In the genomic region with DNA sequence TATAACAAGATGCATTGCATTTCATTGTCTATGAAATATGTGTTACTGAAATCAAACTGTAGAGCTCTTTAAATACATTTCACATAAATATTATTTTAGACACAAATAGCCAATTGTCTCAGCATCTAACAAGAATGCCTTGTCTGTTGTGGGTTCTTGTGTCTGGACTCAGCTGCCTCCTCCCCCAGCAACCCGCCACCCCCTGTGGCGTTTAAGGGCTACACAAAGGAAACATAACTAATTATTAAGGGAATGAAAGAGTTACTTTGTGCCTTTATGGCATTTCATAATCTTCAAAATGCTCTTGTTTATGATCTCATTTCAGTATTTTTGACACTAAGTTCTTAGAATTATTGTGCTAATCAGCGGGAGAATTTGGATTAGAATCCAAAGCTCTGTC, we compare ENCODE assay signal across 34 mouse cellular contexts.
"Had no signal": no experiment of that assay in that cellular context is flagged by ENCODE, and none has a peak within 500 bp of the region (broad histone marks: within the 10 kb centered on the region; RNA-seq: fewer than 3 reads in every experiment).

No protein-coding gene starts in this region.

- H3K9ac ChIP-seq: heart, embryonic 12.5 days; heart, embryonic 13.5 days; heart, embryonic 15.5 days; hindbrain, embryonic 12.5 days; hindbrain, embryonic 13.5 days; hindbrain, embryonic 14.5 days; hindbrain, embryonic 15.5 days; intestine, embryonic 15.5 days; kidney, embryonic 15.5 days had no signal

- H3K27ac ChIP-seq: heart, embryonic 10.5 days; heart, embryonic 13.5 days; heart, embryonic 15.5 days; hindbrain, embryonic 10.5 days; hindbrain, embryonic 12.5 days; hindbrain, embryonic 13.5 days; hindbrain, embryonic 14.5 days; hindbrain, embryonic 15.5 days; hindbrain, postnatal 0 days; intestine, embryonic 15.5 days; kidney, embryonic 15.5 days; kidney, postnatal 0 days; layer of hippocampus, adult 2 months had no signal

- H3K4me1 ChIP-seq: heart, embryonic 10.5 days; heart, embryonic 12.5 days; heart, embryonic 13.5 days; heart, embryonic 15.5 days; hindbrain, embryonic 10.5 days; hindbrain, embryonic 12.5 days; hindbrain, embryonic 13.5 days; hindbrain, embryonic 15.5 days; intestine, embryonic 15.5 days had no signal

- ATAC-seq: hindbrain, embryonic 16.5 days; hindbrain, postnatal 0 days; inflammation-experienced regulatory T-cells, adult 6 months; intestine, embryonic 15.5 days; intestine, embryonic 16.5 days; intestine, postnatal 0 days had no signal

- H3K36me3 ChIP-seq: heart, embryonic 10.5 days; heart, embryonic 12.5 days; heart, embryonic 13.5 days; heart, embryonic 15.5 days; hindbrain, embryonic 10.5 days; hindbrain, embryonic 12.5 days; hindbrain, embryonic 13.5 days; hindbrain, embryonic 15.5 days; intestine, embryonic 15.5 days; kidney, embryonic 15.5 days had no signal

- DNase-seq: heart, postnatal 10 days; heart, postnatal 14 days; heart, postnatal 36 days; heart, postnatal 4 days; kidney, adult 11 months; kidney, adult 18-20 months; kidney, adult 8-10 months; kidney, adult 9 months; kidney, postnatal 10 days; kidney, postnatal 14 days; kidney, postnatal 25 days; kidney, postnatal 36 days; kidney, postnatal 4 days; layer of hippocampus, adult 9-11 months; layer of hippocampus, postnatal 36 days had no signal

- H3K9me3 ChIP-seq: heart, embryonic 10.5 days; heart, embryonic 12.5 days; heart, embryonic 13.5 days; heart, embryonic 15.5 days; hindbrain, embryonic 10.5 days; hindbrain, embryonic 12.5 days; hindbrain, embryonic 13.5 days; hindbrain, embryonic 15.5 days; intestine, embryonic 15.5 days; kidney, embryonic 15.5 days had no signal

- H3K27me3 ChIP-seq: heart, embryonic 12.5 days; heart, embryonic 13.5 days; heart, embryonic 15.5 days; hindbrain, embryonic 12.5 days; hindbrain, embryonic 13.5 days; hindbrain, embryonic 15.5 days; intestine, embryonic 15.5 days; kidney, embryonic 15.5 days had no signal

- H3K4me3 ChIP-seq: heart, embryonic 10.5 days; heart, embryonic 12.5 days; heart, embryonic 13.5 days; heart, embryonic 15.5 days; hindbrain, embryonic 10.5 days; hindbrain, embryonic 12.5 days; hindbrain, embryonic 13.5 days; hindbrain, embryonic 15.5 days; intestine, embryonic 15.5 days; kidney, embryonic 15.5 days; layer of hippocampus, adult 2 months had no signal

- H3K4me2 ChIP-seq: heart, embryonic 11.5 days; heart, embryonic 12.5 days; heart, embryonic 13.5 days; heart, embryonic 15.5 days; hindbrain, embryonic 12.5 days; hindbrain, embryonic 13.5 days; hindbrain, embryonic 14.5 days; hindbrain, embryonic 15.5 days; intestine, embryonic 15.5 days; kidney, embryonic 15.5 days had no signal
